Comparison of ENCODE assay signal across 28 mouse cellular contexts in the genomic region with DNA sequence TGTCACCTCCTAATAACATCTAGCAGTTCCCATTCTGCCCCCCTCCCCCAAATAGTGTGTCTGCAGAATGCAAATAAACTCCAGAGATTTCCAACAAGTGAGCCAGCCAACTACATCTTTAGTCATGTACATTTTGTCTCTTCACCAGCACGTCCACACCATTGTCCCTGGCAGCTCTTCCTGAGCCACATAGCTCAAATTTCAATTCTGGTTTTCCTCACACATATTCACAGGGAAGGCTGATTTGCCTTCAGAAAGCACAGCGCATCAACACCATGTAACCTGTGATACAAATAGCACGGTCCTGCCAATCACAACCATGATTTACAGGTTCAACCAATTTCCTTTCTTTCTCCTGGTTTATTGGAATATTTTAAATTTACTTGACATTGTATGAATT.
"Had no signal": no experiment of that assay in that cellular context is flagged by ENCODE, and none has a peak within 500 bp of the region (broad histone marks: within the 10 kb centered on the region; RNA-seq: fewer than 3 reads in every experiment).

No protein-coding gene starts in this region.

- H3K4me1 ChIP-seq: embryonic facial prominence, embryonic 10.5 days; embryonic facial prominence, embryonic 12.5 days; embryonic facial prominence, embryonic 13.5 days; embryonic facial prominence, embryonic 15.5 days; forebrain, embryonic 10.5 days; forebrain, embryonic 12.5 days; forebrain, embryonic 13.5 days; forebrain, embryonic 15.5 days had no signal

- H3K27me3 ChIP-seq: embryonic facial prominence, embryonic 12.5 days; embryonic facial prominence, embryonic 13.5 days; embryonic facial prominence, embryonic 15.5 days; forebrain, embryonic 12.5 days; forebrain, embryonic 13.5 days; forebrain, embryonic 15.5 days had no signal

- H3K27ac ChIP-seq: embryonic facial prominence, embryonic 10.5 days; embryonic facial prominence, embryonic 12.5 days; embryonic facial prominence, embryonic 13.5 days; embryonic facial prominence, embryonic 15.5 days; forebrain, embryonic 10.5 days; forebrain, embryonic 12.5 days; forebrain, embryonic 13.5 days; forebrain, embryonic 15.5 days; gastrocnemius, adult 2 months; heart, adult 2 months had no signal

- H3K36me3 ChIP-seq: embryonic facial prominence, embryonic 10.5 days; embryonic facial prominence, embryonic 12.5 days; embryonic facial prominence, embryonic 13.5 days; embryonic facial prominence, embryonic 15.5 days; forebrain, embryonic 10.5 days; forebrain, embryonic 12.5 days; forebrain, embryonic 15.5 days had no signal

- H3K4me2 ChIP-seq: embryonic facial prominence, embryonic 12.5 days; embryonic facial prominence, embryonic 13.5 days; embryonic facial prominence, embryonic 15.5 days; forebrain, embryonic 12.5 days; forebrain, embryonic 13.5 days; forebrain, embryonic 15.5 days had no signal

- ATAC-seq: forebrain, embryonic 13.5 days; forebrain, embryonic 14.5 days; forebrain, embryonic 15.5 days; forebrain, embryonic 16.5 days; forebrain, postnatal 0 days had no signal

- H3K4me3 ChIP-seq: embryonic facial prominence, embryonic 10.5 days; embryonic facial prominence, embryonic 12.5 days; embryonic facial prominence, embryonic 13.5 days; embryonic facial prominence, embryonic 15.5 days; erythroblast, embryonic 14.5 days; forebrain, embryonic 10.5 days; forebrain, embryonic 12.5 days; forebrain, embryonic 13.5 days; forebrain, embryonic 15.5 days; gastrocnemius, adult 2 months; heart, adult 2 months had no signal

- DNase-seq: cerebellum, adult 2 months; cerebellum, adult 8-10 months; cerebellum, adult 9-10 months; cerebellum, adult 9-11 months; cerebellum, postnatal 10 days; cerebellum, postnatal 14 days; cerebellum, postnatal 25 days; cerebellum, postnatal 36 days; embryo, embryonic 11 days; forebrain, postnatal 0 days; gastrocnemius, adult 2 months; gastrocnemius, postnatal 10 days; gastrocnemius, postnatal 14 days; gastrocnemius, postnatal 25 days; gastrocnemius, postnatal 36 days; heart, adult 11 months; heart, adult 2 months had no signal

- H3K9ac ChIP-seq: embryonic facial prominence, embryonic 12.5 days; embryonic facial prominence, embryonic 13.5 days; embryonic facial prominence, embryonic 15.5 days; forebrain, embryonic 12.5 days; forebrain, embryonic 13.5 days; forebrain, embryonic 15.5 days; forebrain, postnatal 0 days had no signal

- H3K9me3 ChIP-seq: embryonic facial prominence, embryonic 10.5 days; embryonic facial prominence, embryonic 12.5 days; embryonic facial prominence, embryonic 13.5 days; embryonic facial prominence, embryonic 15.5 days; forebrain, embryonic 10.5 days; forebrain, embryonic 12.5 days; forebrain, embryonic 13.5 days; forebrain, embryonic 15.5 days had no signal
